Mouse (Mus musculus): ENCODE measurements around the gene Lmbr1l.
"Not testable (repeated sequence)": the region's sequence is repeated elsewhere in the genome, so short reads cannot be mapped to it uniquely, and the experiment has no call there.

The Lmbr1l gene

DNA sequence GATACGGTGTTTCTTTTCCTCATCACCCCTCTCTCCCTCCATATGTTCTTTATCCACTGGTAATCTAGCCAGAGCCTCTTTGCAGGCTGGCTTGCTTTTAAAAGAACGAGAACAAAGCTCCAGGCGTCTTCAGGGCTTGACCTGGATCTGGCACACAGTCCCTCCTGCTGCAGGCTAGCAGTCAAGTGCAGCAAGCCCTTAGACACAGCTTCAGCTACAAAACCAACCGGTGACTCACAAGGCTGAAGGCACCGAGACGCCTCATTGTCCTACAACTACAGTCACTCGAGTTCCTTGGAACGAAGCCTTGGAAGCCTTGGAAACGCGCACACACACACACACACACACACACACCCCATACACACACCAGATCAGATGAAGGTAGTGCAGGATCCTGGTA, 22.8 kb upstream of the Lmbr1l start:
- intact Hi-C loops (cut with DNase I) = no loop called here

DNA sequence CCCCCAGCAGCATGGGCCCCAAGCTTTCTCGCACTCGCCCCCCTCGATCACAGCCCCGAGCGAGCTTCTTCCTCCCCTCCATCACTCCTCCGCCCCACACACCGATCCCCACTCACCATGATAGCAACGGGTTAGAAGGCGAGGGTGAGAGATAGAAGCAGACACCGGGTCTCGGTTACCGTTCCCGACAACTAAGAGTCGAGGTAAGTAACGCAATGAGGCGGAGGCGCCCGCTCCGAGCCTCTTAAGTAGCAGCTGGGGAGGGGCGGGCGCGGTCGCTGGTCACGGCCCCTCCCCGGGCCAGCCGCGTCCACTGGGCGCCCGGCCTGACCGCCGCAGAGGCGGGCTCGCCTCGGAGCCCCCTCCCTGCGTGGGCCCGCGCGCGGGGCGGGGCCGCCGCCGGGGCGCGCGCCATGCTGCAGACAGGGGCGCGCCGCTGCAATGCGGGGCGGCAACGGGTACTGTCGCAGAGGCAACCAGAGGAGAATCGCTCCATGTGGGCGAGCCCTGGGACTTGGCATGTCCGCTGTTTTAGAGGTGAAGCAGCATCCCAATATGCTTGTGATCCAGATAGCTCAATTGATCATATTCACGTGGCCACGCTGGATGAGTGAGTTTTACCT, 16.3 kb upstream of the Lmbr1l start, which contains the start of gene Tuba1b:
Tuba1b (minus strand) TSS at position 349 of the 623 bp plus-strand sequence.
- intact Hi-C loops (cut with DNase I) = no loop called here

DNA sequence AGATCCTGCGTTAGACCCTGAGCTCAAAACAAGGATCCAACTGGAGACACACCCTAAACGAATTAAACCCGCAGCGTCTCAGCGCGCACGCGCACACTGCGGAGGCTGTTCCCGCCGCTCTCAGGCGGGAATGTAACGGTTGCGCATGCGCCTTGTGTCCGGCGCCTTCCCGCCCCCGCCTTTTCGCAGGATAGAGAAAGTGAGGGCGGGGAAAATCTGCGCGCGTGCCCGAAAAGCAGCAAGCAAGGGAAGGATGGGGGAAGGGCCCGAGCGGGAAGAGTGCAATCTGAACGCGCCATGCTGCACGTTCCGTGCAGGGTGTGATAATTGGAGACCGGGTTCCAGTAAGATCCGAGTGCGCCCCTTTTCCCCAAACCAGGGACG, 15.8 kb upstream of the Lmbr1l start:
- intact Hi-C loops (cut with DNase I) = no loop called here

DNA sequence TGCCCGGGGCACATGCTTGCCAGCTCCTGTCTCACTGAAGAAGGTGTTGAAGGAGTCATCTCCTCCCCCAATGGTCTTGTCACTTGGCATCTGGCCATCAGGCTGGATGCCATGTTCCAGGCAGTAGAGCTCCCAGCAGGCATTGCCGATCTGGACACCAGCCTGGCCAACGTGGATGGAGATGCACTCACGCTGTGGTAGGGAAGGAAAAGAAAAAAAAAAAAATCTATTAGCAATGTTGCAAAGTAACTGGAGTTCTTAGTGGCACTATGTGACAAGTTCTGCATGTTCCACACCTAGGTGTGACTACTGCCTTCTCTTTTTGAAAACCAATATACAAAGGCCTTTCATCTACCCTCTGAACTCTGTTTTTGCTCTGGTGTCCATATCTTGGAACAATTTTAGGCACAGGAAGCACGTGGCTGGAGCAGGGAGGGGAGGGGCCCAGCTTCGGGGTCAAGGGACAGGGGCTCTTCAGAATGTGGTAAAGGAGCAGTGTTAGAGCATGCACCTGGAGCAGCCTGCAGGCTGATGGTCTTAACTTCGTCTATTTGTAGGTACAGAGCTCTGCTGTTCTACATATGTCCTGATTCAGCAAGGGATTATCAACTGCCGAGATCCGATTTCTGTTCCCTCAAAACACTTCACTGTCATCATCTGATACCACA, 15.1 kb upstream of the Lmbr1l start:
- intact Hi-C loops (cut with DNase I) = not testable (repeated sequence)

GRCm38 (mm10) chr15:98930998-98931397, 13.0 kb upstream of the Lmbr1l start:
- intact Hi-C loops (cut with DNase I) = no loop called here

- intact Hi-C loops (cut with DNase I) = no loop called here
Observed at GRCm38 (mm10) chr15:98930017-98930734, 12.1 kb upstream of the Lmbr1l start.

DNA sequence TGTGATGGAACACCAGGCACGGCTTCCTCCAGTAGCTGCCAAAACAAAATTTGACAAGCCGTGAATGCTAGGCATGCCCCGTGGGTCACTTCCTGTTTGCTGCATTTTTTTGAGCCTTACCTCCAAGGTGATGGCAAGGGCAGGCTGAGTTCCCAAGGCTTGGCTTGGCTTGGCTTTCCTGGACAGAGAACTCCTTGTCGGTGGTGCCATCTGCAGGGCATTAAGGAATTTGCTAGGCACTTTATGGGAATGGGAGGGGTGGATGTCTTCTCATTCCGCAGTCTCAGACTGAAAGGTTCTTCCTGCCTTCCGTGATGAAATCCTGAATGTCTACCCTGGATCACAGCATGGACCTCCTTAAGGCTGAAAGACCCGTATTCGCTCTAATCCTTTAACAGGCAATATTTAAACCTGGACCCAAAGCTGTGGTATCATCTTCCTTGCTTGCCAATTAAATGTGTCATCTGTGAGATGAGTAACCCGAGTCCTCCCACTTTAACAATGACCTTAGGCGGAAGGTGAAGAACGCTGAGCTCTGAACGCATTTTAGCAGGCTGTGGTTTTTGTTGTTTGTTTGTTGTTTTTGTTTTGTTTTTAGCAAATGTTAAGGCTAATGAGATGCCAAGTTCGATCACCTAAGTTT, 10.7 kb upstream of the Lmbr1l start:
- intact Hi-C loops (cut with DNase I) = loop anchor here (2.0 to 10.0 kb wide), 2 partner anchors 36 to 54 kb away; partner anchors contain the start of gene Kmt2d

DNA sequence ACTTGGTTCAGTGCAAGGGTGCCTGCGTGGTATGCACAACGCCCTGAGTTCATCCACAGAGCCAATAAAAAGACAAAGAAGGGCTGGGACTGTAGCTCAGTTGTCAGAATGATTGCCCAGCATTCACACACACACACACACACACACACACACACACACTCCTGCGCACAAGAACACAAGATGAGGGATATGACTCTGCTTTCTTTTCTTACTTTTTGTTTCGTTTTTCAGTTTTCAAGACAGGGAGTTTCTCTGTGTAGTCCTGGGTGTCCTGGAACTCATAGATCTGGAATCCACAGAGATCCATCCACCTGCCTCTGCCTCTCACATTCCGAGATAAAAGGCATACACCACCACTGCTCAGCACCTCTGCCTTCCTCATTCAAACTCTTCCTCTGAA, 9.5 kb upstream of the Lmbr1l start:
- intact Hi-C loops (cut with DNase I) = loop anchor here (10.0 kb wide), 1 partner anchor 53 kb away; the partner anchor contains the start of gene Kmt2d

GRCm38 (mm10) chr15:98924682-98925081, 6.7 kb upstream of the Lmbr1l start:
- intact Hi-C loops (cut with DNase I) = loop anchor here (10.0 kb wide), 1 partner anchor 50 kb away; the partner anchor contains the start of gene Kmt2d

GRCm38 (mm10) chr15:98923031-98923537, 5.1 kb upstream of the Lmbr1l start:
- intact Hi-C loops (cut with DNase I) = loop anchor here (10.0 kb wide), 1 partner anchor 48 kb away; the partner anchor contains the start of gene Kmt2d

DNA sequence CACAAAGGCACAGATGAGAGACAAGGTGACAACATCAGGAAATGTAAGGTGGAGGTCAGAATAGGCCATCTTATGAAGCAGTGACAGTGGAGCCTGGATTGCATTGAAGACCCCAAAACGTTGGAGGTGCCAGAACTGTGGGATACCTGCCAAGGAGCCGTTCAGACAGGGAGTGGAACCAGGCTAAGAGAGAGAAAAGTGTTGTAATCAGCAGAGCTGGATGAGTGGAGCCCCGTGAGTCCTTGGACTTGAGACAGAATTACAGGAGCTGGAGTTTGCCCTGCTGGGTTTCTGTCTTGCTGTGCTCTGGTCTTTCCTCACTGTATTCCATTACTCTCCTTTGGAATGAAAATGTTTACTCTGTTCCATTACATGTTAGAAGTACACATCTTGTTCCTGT, 4.5 kb upstream of the Lmbr1l start:
- intact Hi-C loops (cut with DNase I) = loop anchor here (10.0 kb wide), 1 partner anchor 48 kb away; the partner anchor contains the start of gene Kmt2d

- intact Hi-C loops (cut with DNase I) = loop anchor here (10.0 kb wide), 1 partner anchor 47 kb away; the partner anchor contains the start of gene Kmt2d
Observed at GRCm38 (mm10) chr15:98921510-98921909, 3.5 kb upstream of the Lmbr1l start.

DNA sequence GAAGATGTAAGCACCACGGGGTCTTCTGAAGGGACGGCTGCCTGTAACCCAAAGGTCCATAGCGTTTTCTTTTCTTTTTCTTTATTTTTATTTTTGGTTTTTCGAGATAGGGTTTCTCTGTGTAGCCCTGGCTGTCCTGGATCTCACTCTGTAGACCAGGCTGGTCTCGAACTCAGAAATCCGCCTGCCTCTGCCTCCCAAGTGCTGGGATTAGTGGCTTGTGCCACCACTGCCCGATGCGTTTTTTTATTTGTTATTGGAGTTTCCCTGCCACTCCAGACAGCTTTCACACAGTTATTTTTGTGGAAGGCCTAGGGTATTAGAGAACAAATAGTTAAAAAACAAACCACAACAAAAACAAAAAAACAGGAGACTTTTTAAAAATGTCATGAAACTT, 466 bp upstream of the Lmbr1l start:
- intact Hi-C loops (cut with DNase I) = not testable (repeated sequence)

GRCm38 (mm10) chr15:98917091-98917490, 940 bp downstream of the Lmbr1l start:
- intact Hi-C loops (cut with DNase I) = no loop called here

- intact Hi-C loops (cut with DNase I) = no loop called here
Observed at GRCm38 (mm10) chr15:98916016-98916415, 2.0 kb downstream of the Lmbr1l start.

- intact Hi-C loops (cut with DNase I) = no loop called here
Observed at GRCm38 (mm10) chr15:98914903-98915302, 3.1 kb downstream of the Lmbr1l start.

- intact Hi-C loops (cut with DNase I) = no loop called here
Observed at GRCm38 (mm10) chr15:98904692-98905091, 13.3 kb downstream of the Lmbr1l start.

- intact Hi-C loops (cut with DNase I) = no loop called here
Observed at GRCm38 (mm10) chr15:98902600-98902999, 15.4 kb downstream of the Lmbr1l start.

DNA sequence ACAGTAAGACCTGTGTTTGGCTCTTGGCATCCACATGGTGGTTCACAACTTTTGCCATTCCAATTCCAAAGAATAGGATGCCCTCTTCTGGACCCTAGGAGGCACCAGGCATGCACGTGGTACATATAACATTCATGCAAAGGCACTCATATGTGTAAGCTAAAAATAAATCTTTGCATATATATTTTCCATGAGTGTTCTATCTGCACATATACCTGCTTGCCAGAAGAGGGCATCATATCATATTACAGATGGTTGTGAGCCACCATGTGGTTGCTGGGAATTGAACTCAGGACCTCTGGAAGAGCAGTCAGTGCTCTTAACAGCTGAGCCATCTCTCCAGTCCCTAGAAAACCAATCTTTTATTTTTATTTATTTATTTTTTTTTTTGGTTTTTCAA, 16.5 kb downstream of the Lmbr1l start:
- intact Hi-C loops (cut with DNase I) = no loop called here

DNA sequence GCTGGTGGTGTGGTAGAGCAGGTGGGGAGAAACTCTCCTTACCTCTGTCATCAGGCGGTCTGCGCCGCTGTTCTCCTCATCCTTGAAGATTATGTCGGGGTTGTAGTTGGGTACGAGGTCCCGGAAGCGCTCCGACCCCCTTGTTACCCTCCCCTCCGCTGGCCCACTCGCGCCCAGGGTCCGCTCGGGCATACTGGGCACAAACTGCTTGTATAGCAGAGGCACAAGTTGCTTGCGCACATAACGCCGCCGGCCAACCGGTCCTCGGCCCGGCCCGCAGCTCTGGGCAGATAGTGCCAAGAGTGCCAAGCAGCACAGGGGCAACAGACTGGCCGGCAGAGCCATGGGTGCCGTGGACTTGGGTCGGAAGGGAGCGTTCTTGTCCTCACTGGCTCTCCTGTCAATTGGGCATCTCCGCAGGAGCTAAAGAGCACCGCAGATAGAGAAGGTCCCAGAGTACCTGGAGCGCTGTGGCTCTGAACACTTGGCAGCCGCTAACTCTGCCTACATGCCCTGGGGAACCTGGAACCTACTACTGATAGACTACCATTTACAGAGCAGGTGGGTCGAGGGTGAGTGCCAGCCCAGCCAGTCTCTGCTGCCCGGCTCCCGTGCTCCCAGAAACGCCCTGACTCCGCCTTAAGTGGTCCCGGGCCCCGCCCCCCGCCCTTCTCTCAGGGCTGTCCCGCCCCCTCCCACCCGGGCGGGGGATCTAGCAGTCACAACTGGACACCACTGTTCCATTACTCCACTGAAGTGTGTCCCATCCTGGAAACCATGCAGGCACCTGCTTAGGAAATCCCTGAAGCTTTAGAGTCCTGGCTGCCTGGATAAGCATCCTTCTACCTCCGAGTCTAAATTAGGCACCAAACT, 19.9 kb downstream of the Lmbr1l start, which contains the start of gene Dhh:
Dhh (minus strand) TSS at position 613 of the 873 bp plus-strand sequence.
- intact Hi-C loops (cut with DNase I) = no loop called here

All from adrenal gland (tissue).